Mouse (Mus musculus): ENCODE measurements around the gene Susd4. TPM values are rescaled to one million over a fixed set of nuclear protein-coding genes. Genes with fewer than 3 reads are reported as not detected.

Susd4 gene
- polyA plus RNA-seq, 1 experiment from 2014 or later = 18.9 TPM

DNA sequence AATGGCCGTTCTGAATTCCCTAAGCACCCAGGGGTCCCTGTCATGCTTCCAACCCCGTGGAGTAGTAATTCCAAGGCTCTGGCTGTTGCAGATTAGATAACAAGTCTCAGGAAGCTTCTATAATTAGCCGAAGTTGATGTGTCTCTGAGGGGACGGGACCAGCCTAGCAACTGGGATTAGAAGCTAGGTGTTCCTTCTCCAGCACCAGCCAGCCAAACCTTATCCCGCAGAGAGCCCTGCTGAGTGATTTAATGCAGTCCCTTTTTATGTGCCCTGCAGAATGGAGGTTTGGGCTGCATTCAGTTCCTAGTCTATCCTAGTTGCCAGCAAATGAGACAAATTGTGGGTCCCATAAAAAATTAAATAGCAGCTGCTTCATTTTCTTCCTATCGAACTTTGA is 54.0 kb downstream of the Susd4 start:
- Histone ChIP-seq H3K27me3 (ENCODE audit: control insufficient read depth, insufficient read depth, low read length) (no peaks in the 10 kb centered on the region), H3K4me3 (ENCODE audit: low read depth, low read length) (no peak overlapping the region), H3K36me3 (ENCODE audit: control insufficient read depth, insufficient read depth, low read length) (no peaks in the 10 kb centered on the region), H3K4me1 (ENCODE audit: control insufficient read depth, insufficient read depth, low read length) (peaks cover 6% of the 10 kb centered on the region; the same call in 1 of the 2 replicates), H3K4me2 (replicated peaks; ENCODE audit: low read depth, low read length) (no peak overlapping the region), H3K9me3 (ENCODE audit: control insufficient read depth, low read depth, low read length) (no peaks in the 10 kb centered on the region), H3K9ac (replicated peaks; ENCODE audit: low read depth, low read length) (no peak overlapping the region), H3K27ac (ENCODE audit: low read length) (no peak overlapping the region)
- WGBS = 35% methylated on average over 6 of the region's 6 CpGs
- ATAC-seq (ENCODE audit: insufficient number of reproducible peaks, insufficient read depth, low FRiP score, low read depth) = no peak

DNA sequence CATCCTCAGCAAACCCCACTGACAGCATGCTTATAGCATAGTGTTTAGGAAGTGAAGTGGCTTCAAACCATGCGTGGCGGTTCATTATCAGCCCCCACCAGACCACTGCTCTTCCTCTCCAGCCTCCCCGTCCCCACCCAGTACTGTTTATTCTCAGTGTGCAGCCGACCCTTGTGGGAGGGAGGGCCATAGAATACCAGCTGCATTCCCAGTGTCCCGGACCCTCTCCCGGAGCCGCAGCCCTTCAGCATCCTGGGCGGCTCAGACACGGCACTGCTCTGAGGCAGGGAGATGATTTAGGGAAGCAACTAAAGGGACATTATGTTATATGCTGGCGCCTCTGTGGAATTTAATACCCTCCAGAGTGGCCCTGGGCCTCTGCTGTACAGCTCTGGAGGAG is 55.3 kb downstream of the Susd4 start:
- no peaks in the 10 kb centered on the region for H3K9me3 ChIP-seq (ENCODE audit: control insufficient read depth, low read depth, low read length)
- H3K4me1 ChIP-seq (ENCODE audit: control insufficient read depth, insufficient read depth, low read length) = peaks cover 2% of the 10 kb centered on the region; the same call in 1 of the 2 replicates
- WGBS = 23% methylated on average over 10 of the region's 10 CpGs
- no peak overlapping the region for H3K27ac ChIP-seq (ENCODE audit: low read length)
- H3K36me3 ChIP-seq (ENCODE audit: control insufficient read depth, insufficient read depth, low read length) = no peaks in the 10 kb centered on the region
- H3K9ac ChIP-seq (replicated peaks; ENCODE audit: low read depth, low read length) = no peak overlapping the region
- H3K4me2 ChIP-seq (replicated peaks; ENCODE audit: low read depth, low read length) = no peak overlapping the region
- ATAC-seq (ENCODE audit: insufficient number of reproducible peaks, insufficient read depth, low FRiP score, low read depth) = no peak
- H3K4me3 ChIP-seq (ENCODE audit: low read depth, low read length) = no peak overlapping the region
- no peaks in the 10 kb centered on the region for H3K27me3 ChIP-seq (ENCODE audit: control insufficient read depth, insufficient read depth, low read length)

DNA sequence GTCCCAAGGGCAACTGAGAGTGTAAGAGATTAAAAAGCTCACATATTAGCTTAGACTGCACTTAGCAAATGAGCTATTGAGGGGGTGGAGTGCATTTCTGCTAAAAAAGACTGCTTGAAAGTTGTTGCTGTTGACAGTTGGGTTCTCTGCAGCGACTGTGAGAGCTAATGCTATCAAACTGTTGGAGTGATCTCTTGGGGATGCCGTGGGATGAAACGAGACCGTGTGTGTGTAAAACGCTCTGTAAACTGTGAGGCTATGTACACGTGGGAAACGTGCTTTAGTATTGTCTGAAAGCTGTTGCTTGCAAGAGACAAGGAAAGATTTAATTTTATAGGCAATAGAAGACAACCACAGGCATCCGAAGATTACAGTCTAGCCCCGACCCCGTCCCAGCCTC is 59.1 kb downstream of the Susd4 start:
- 78% methylated on average over 10 of the region's 10 CpGs for WGBS
- Histone ChIP-seq H3K9ac (replicated peaks; ENCODE audit: low read depth, low read length) (no peak overlapping the region), H3K4me3 (ENCODE audit: low read depth, low read length) (no peak overlapping the region)

DNA sequence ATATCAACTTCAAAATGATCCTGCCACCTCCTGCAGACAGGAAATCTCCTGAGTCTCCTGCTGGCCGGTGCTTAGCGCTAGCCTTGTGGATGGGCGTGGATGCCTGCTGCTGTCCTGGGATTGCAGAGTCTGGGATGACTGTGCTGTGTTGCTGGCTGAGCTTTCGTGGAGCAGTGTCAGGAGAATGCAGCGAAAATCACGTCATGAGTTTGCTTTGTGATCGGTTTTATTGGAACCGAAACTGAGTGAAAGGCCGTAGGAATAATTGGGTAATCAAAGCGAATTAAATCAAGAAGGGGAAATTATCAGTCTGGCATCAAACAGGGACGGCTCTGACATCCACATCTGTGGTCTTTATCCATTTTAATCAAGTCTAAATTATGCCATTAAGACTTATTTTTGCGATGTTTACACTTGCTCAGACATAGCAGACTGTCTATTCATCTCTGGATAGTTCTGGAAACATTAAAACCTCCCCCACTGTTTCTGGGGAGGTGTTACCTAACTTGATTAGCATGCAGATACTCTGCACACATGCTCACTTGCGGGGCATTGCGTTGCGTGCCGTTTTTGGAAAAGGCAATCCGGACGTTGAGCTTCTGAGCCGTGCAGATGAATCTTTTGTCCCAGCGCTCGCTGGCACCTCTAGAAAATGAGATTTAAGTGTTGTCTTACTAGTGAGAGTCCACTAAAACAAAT is 60.2 kb downstream of the Susd4 start:
- Histone ChIP-seq H3K9ac (replicated peaks; ENCODE audit: low read depth, low read length) (no peak overlapping the region), H3K4me2 (replicated peaks; ENCODE audit: low read depth, low read length) (no peak overlapping the region), H3K4me1 (ENCODE audit: control insufficient read depth, insufficient read depth, low read length) (peaks cover 9% of the 10 kb centered on the region; the same call in 1 of the 2 replicates), H3K4me3 (ENCODE audit: low read depth, low read length) (no peak overlapping the region), H3K27ac (ENCODE audit: low read length) (no peak overlapping the region), H3K9me3 (ENCODE audit: control insufficient read depth, low read depth, low read length) (no peaks in the 10 kb centered on the region), H3K36me3 (ENCODE audit: control insufficient read depth, insufficient read depth, low read length) (no peaks in the 10 kb centered on the region), H3K27me3 (ENCODE audit: control insufficient read depth, insufficient read depth, low read length) (no peaks in the 10 kb centered on the region)
- 68% methylated on average over 21 of the region's 21 CpGs for WGBS
- ATAC-seq (ENCODE audit: insufficient number of reproducible peaks, insufficient read depth, low FRiP score, low read depth) = no peak

More for the DNA sequence above, 59.1 kb downstream of the Susd4 start:
- Histone ChIP-seq H3K36me3 (ENCODE audit: control insufficient read depth, insufficient read depth, low read length) (no peaks in the 10 kb centered on the region), H3K27me3 (ENCODE audit: control insufficient read depth, insufficient read depth, low read length) (no peaks in the 10 kb centered on the region), H3K4me1 (ENCODE audit: control insufficient read depth, insufficient read depth, low read length) (peaks cover 9% of the 10 kb centered on the region; the same call in 1 of the 2 replicates), H3K4me2 (replicated peaks; ENCODE audit: low read depth, low read length) (no peak overlapping the region), H3K9me3 (ENCODE audit: control insufficient read depth, low read depth, low read length) (no peaks in the 10 kb centered on the region), H3K27ac (ENCODE audit: low read length) (no peak overlapping the region)
- no peak for ATAC-seq (ENCODE audit: insufficient number of reproducible peaks, insufficient read depth, low FRiP score, low read depth)

DNA sequence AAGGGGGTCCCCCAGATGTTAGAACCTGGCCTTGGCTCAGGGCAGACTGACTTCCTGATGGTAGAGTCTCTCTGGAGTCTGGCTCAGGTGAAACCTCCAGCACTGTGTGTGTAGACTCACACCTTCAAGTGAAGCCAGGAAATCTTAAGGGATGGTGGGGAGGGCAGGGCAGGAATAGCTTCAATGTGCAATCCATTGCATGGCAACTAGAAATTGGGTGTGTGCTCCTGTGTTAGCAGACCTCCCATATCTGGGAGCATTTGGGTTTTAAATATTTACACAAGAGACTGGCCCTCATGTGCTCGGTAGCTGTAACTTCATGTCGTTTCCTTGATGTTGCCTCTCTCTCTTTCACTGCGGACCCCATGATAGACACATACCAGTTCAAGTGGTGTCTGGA is 62.9 kb downstream of the Susd4 start:
- H3K4me3 ChIP-seq (ENCODE audit: low read depth, low read length) = no peak overlapping the region
- peak; percentile 65 for ATAC-seq (ENCODE audit: insufficient number of reproducible peaks, insufficient read depth, low FRiP score, low read depth)
- H3K4me2 ChIP-seq (replicated peaks; ENCODE audit: low read depth, low read length) = no peak overlapping the region
- H3K27me3 ChIP-seq (ENCODE audit: control insufficient read depth, insufficient read depth, low read length) = no peaks in the 10 kb centered on the region
- H3K9me3 ChIP-seq (ENCODE audit: control insufficient read depth, low read depth, low read length) = no peaks in the 10 kb centered on the region
- H3K4me1 ChIP-seq (ENCODE audit: control insufficient read depth, insufficient read depth, low read length) = peaks cover 9% of the 10 kb centered on the region; the same call in 1 of the 2 replicates
- H3K9ac ChIP-seq (replicated peaks; ENCODE audit: low read depth, low read length) = no peak overlapping the region
- no peak overlapping the region for H3K27ac ChIP-seq (ENCODE audit: low read length)
- no peaks in the 10 kb centered on the region for H3K36me3 ChIP-seq (ENCODE audit: control insufficient read depth, insufficient read depth, low read length)
- WGBS = 38% methylated on average over 3 of the region's 3 CpGs

DNA sequence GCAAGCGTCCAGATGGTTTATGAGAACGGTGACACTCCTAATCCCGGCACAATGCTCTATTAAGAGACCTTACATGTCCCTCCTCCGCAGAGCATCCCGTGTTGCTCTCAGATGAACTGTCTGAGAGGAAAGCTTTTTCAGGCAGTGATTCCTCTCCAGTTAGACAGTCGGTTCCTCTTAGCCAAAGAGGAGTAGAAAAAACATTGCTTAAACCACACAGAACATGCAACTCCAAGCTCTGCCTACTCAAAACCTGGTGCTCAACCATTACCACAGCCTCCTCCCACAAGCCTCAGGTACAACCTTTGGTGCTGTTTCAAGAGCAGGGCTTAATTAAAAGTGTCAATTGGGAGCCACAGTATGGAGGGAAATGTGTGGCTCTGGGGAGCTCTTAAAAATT is 74.4 kb downstream of the Susd4 start:
- Histone ChIP-seq H3K9ac (replicated peaks; ENCODE audit: low read depth, low read length) (no peak overlapping the region), H3K4me2 (replicated peaks; ENCODE audit: low read depth, low read length) (no peak overlapping the region), H3K36me3 (ENCODE audit: control insufficient read depth, insufficient read depth, low read length) (no peaks in the 10 kb centered on the region), H3K9me3 (ENCODE audit: control insufficient read depth, low read depth, low read length) (no peaks in the 10 kb centered on the region), H3K4me1 (ENCODE audit: control insufficient read depth, insufficient read depth, low read length) (no peaks in the 10 kb centered on the region), H3K4me3 (ENCODE audit: low read depth, low read length) (no peak overlapping the region), H3K27me3 (ENCODE audit: control insufficient read depth, insufficient read depth, low read length) (no peaks in the 10 kb centered on the region), H3K27ac (ENCODE audit: low read length) (no peak overlapping the region)
- ATAC-seq (ENCODE audit: insufficient number of reproducible peaks, insufficient read depth, low FRiP score, low read depth) = no peak
- WGBS = 58% methylated on average over 6 of the region's 6 CpGs

DNA sequence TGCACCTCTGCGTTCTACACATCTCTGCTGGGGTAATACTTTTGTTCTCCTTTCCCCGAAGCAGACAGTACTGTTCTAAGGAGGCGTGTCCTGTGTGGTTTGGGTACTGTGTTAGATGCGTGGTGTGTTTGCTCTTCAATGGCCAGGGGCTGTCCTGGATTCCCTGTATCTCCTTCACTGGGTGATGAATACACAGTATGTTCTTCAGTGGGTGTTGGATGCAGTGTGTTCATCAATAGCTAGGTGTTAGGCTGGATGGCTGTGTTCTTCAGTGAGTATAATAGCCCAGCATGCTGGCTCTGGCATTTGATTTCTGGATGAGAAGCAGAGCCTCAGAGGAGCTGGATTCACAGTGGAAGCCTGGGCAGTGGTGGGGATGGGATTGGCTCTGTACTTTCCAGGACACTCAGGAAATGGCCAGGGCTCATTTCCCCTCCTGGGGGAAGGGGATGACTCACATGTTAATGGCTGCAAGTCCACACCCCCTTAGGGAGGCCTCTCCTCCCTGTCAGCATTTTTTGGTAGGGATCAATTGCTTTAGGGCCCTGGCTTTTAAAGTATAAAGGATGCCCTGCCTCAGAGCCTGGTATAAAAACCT is 75.8 kb downstream of the Susd4 start:
- Histone ChIP-seq H3K4me3 (ENCODE audit: low read depth, low read length) (no peak overlapping the region), H3K9me3 (ENCODE audit: control insufficient read depth, low read depth, low read length) (no peaks in the 10 kb centered on the region), H3K27me3 (ENCODE audit: control insufficient read depth, insufficient read depth, low read length) (no peaks in the 10 kb centered on the region), H3K9ac (replicated peaks; ENCODE audit: low read depth, low read length) (no peak overlapping the region), H3K36me3 (ENCODE audit: control insufficient read depth, insufficient read depth, low read length) (no peaks in the 10 kb centered on the region), H3K4me1 (ENCODE audit: control insufficient read depth, insufficient read depth, low read length) (no peaks in the 10 kb centered on the region), H3K27ac (ENCODE audit: low read length) (no peak overlapping the region), H3K4me2 (replicated peaks; ENCODE audit: low read depth, low read length) (no peak overlapping the region)
- 0 out of 2 replicates have a peak, but pooled peaks have one; percentile 46 for ATAC-seq (ENCODE audit: insufficient number of reproducible peaks, insufficient read depth, low FRiP score, low read depth)
- WGBS = 69% methylated on average over 4 of the region's 4 CpGs

DNA sequence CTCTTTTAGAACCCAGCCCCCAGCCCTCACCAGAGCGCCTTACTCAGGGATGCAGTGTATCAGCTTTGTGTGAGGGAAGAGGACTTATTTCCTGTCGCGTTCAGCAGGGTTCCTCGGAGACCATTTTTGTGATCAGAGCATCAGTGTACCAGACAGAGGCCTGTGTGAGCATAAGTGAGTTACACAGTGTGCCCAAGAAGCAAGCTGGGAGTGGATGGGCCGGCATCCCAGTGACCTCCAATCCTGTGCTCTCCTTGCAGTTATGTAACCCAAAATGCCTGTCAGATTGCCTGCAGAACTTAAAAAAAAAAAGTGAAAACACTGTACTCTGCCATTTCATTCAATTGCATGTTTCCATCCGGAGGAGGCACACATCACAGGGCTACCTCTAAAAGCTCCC is 76.4 kb downstream of the Susd4 start:
- Histone ChIP-seq H3K9ac (replicated peaks; ENCODE audit: low read depth, low read length) (no peak overlapping the region), H3K36me3 (ENCODE audit: control insufficient read depth, insufficient read depth, low read length) (no peaks in the 10 kb centered on the region), H3K4me3 (ENCODE audit: low read depth, low read length) (no peak overlapping the region), H3K4me1 (ENCODE audit: control insufficient read depth, insufficient read depth, low read length) (no peaks in the 10 kb centered on the region), H3K9me3 (ENCODE audit: control insufficient read depth, low read depth, low read length) (no peaks in the 10 kb centered on the region), H3K27ac (ENCODE audit: low read length) (no peak overlapping the region), H3K4me2 (replicated peaks; ENCODE audit: low read depth, low read length) (no peak overlapping the region), H3K27me3 (ENCODE audit: control insufficient read depth, insufficient read depth, low read length) (no peaks in the 10 kb centered on the region)
- 58% methylated on average over 6 of the region's 6 CpGs for WGBS
- ATAC-seq (ENCODE audit: insufficient number of reproducible peaks, insufficient read depth, low FRiP score, low read depth) = 0 out of 2 replicates have a peak, but pooled peaks have one; percentile 18

Measured in stomach, embryonic 14.5 days (tissue).